Mouse (Mus musculus): ENCODE data around the gene Otx1.

The Otx1 gene

DNA sequence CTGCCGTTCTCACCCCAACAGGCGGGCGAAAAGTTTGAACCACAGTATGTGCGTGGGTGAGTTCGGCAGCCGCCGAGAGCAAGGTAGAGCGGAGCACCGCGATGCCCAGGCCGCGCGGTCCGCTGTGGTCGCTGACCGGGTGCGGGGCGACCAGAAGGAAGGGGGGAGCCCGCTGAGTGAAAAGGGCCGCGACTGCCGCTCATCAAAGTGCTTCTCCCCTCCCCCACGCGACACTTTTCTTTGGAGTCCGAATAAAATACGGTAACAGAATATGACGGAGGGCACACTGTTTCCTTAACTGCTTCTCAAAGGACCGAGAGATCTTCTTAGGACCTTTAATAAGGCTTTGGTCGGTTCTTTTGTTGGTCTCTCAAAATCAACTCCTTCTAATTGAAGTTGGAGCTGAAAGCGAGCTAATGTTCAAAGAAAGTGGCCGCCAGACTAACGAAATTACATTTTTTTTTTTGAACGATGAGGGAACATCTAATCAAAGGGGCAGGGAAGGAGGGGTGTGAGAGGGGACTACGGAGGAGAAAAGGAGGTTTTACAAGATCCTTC is at the start of gene Otx1:
Otx1 (minus strand) TSS at position 115 of the 558 bp plus-strand sequence.
- peak in 1 of 2 experiments; percentile 16 for DNase-seq (ENCODE audit: low spot score in 2 of 2)

DNA sequence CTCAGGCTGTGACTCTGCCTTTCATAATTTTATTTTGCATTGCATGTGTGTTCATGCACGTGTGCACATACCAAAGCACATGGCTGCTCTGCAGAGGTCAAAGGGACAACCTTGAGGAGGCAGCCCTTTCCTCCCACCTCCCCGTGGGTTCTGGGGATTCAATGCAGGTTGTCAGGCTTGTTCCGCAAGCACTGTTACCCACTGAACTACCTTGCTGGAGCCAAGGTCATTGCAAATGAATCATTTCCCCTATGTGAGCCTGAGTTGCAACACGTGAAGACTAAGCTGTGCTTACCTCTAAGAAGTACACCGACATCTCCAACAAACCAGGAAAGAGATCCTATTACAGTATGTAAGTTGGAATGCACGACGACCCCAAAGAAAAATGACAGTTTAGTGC is 48.2 kb upstream of the Otx1 start:
- DNase-seq (ENCODE audit: low spot score in 2 of 2): no peak

DNA sequence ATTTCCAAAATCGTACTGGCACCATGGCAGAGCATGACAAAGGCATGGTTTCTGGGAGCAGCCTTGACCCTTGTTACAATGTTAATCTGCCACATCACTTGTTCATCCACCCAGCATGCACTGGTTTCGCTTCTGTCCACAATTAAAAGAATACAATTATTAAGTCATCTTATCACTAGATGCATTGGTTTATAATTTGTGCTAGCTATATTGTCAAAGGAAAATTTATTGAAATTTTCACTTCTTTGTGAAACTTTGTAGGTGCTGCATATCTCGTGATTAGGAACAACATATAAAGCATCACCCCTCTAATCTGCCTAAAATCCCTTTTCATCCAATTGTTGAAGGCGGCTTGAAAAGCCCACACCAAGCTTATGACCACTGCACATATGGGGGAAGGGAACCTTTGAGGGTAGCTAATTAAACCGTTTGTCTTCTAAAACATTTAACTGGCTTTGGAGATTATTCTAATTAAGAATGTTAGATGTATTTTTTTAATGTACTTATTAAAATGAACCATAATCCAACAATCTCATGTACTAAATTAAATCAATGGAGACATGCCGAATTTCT is 37.2 kb upstream of the Otx1 start:
- no peak for DNase-seq (ENCODE audit: low spot score in 2 of 2)

DNA sequence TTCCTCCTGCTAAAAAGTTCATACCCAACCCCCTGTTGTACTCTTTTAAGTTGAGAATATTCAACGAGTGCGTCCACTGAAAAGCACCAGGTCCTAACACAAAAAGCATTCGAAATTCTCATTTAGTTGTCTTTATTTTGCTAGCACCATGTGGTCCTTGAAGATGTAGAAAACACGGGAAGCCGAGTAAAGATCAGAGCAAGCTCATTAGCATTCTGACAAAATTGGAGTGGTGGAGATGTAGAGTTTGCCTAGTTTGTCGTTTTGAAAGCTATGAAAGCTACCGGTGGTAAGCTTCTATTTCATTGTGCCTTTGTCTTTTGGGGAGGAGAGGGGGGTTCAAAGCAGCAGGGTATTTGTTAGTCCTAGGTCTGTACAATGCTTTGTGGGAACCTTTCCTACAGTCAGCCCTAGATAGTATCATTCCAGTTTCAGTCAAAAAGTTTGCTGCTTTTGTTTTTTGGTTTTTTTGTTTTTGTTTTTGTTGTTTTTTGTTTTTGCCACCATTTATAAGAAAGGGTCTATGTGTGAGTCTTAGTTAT is 31.9 kb upstream of the Otx1 start:
- no peak for DNase-seq (ENCODE audit: low spot score in 2 of 2)

DNA sequence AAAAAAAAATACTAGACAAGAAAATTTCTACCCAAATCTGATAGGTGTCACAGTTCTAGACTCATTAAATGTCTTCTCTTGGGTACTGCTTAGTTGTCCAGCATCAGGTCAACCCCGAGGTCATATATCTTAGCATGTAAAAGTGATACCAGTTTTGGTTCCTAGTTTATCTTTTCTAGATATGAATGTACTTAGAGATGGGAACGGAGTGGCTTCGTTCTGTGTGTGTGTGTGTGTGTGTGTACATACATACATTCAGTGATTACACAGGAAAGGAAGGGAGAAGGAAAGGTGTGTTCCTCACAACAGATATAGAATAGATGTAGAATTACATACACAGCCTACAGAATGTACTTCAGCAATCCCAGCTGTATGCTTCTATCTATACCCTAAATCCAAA is 30.9 kb upstream of the Otx1 start:
- DNase-seq (ENCODE audit: low spot score in 2 of 2): no peak

DNA sequence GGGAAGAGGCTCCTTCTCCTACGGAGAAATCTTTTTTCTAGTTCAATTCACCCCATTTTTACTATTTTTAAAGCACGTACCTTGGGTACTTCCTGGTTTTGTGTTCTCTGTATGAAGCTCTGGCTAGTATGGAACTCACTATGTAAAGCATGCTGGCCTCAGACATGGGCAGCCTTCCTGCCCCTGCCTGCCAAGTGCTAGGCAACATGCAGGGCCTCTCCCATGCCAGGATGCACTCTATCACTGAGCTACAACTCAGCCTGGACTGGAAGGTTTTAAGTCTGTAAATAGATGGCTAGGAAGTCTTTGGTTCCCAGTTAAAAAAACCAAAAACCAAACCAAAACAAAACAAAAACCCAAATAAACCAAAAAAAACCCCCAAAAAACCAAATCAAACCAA is 17.9 kb upstream of the Otx1 start:
- no peak for DNase-seq (ENCODE audit: low spot score in 2 of 2)

DNA sequence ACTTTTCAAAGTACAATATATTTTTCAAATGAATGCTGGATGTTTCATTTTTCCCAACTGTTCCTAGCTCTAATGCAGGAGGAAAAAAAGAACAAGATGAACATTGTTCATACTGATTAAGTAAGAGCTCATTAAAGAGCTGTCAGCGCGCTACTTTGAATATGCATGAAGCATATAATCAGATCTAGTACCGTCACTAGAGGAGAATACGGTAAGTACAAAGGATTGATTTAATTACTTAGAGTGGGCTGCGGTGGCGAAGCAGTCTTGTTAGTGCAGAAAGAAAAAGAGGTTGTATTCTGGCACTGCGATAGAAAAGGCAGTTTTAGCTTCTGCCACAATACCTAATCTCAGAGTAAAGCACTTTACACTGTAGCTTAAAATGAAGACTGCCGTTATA is 14.7 kb upstream of the Otx1 start:
- DNase-seq (ENCODE audit: low spot score in 2 of 2): peak; percentile 16 to 49

DNA sequence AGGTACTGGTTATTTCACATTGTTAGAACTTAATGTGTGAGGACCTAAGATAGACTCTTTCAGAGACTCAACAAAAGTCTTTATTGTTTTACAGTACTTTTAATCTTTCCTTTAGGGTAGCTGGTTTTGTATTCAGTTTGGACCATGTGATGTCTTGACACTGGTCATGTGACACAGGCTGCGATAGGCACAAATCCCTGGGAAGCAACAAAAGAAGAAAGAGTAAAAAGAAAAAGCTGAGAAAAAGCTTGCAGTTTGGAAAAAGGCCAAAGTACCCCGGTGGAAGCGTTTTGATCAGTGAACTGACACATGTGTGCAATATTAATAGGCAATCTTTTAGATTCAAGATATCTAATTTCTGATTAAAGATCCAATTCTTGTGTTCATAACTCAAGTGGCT is 13.6 kb upstream of the Otx1 start:
- DNase-seq (ENCODE audit: low spot score in 2 of 2): no peak

DNA sequence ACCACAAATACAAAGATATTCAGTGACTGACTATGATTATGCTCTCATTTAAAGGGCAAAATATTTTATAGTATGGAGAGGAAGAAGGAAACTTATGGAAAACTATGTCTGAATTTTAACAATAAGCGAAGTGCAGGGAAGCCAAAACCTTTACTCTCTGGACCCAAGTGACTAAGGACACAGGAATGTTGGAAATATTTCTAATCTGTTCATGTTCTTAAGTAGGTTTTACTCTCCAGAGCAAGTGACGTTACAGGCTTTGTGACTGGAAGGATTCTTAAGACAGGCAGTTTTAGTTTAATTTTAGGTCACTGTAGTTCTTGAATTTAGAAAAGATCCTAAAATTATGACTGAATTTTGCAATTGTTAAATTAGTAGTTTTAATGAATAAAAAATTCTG is 6.1 kb upstream of the Otx1 start:
- no peak for DNase-seq (ENCODE audit: low spot score in 2 of 2)

DNA sequence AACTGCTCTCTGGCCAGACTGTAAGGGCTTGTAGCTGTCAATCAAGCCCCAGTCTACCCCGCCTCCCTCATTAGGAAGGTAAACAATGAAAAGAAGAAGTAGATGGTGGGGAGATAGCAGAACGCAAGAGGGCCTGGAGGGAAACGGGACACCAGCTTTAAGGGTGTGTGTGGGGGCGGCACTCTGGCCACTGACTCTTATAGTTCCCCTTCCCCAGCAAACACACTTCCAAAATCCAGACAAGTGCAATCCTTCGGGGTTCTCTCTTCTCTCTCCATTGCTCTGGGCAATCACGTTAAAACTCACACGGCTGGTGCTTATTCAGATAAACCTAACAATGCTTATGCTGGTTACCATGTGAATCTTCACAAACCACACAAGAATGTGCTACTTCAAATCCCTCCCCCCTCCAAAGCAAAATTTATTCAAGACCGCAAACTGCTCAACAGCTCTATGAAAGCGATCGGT is 5.5 kb upstream of the Otx1 start:
- DNase-seq (ENCODE audit: low spot score in 2 of 2): no peak

DNA sequence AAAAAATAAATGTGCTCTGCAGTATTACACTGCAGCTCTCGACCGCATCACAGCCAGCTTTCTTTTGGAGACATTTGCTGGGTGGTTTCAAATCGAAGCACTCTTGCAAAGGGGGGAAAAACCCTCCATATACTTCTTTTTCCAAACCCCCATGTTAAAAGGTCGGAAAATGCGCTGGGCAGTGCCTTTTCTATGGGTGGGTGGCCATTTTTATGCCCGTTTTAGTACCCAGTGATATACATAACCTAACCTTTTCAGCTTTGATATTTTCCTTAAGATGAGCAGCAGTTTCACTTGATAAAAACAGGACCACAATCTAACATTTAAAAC is 5.0 kb upstream of the Otx1 start:
- no peak for DNase-seq (ENCODE audit: low spot score in 2 of 2)

DNA sequence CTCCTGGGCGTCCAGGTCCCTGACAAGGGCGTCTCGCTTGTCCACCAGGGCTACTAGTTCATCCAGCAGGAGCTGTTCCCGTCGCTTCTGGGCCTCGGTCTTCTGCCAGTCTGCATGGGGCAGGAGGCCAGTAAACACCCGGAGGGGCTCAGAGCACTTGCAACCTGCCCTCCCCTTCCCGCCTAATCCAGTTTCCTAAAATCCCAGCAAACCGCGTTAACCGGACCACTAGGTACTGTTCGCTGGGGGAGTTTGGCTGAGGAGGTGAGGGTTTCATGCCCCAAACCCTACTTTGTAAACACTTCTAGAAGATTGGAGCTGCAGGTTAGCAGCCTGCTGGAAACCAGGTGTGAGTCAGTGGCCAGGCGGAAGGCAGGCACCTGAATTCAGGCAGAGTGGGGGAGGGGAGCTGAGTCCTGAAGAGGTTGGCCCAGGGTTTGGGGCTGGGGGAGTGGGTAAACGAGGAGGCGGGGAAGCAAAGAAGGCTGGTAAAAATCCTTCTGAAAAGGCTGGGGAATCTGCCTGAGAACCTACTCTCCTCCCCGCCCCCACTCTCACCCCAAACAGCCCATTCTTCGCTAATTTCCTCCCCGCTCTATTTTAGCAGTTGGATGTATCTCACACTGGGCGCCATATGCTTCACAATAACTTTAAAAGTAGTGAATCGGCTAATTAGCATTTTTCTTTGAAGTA is 4.5 kb upstream of the Otx1 start:
- DNase-seq (ENCODE audit: low spot score in 2 of 2): peak in 1 of 2 experiments; percentile 8

DNA sequence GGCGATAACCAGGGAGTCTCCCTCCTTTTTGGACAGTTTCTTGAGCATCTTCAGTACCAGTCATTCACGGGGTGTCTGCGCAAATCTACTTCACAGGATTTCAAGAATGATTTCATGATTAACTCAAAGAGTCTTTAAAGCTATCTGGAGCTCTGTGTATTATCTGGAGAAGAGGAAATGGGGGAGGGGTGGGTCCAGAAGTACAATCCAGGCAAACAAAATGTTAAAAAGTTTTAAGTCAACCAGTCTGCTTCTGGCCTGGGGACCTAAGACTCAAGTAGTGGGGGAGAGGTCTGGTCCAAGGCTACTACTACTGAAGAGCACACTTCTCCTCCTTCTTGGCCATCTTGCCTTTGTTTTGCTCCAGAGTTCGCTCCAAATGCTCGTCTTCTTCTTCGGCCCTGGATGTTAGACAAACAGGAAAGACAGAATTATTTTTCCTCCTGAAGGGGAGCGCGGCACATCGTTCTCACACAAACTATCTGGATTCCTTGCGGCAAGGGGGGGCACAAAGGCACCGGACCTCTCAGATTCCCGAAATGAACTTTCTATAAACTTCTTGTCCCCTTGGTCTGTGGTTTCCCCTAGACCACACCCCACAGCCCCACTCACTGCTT is 3.9 kb upstream of the Otx1 start:
- DNase-seq (ENCODE audit: low spot score in 2 of 2): no peak

DNA sequence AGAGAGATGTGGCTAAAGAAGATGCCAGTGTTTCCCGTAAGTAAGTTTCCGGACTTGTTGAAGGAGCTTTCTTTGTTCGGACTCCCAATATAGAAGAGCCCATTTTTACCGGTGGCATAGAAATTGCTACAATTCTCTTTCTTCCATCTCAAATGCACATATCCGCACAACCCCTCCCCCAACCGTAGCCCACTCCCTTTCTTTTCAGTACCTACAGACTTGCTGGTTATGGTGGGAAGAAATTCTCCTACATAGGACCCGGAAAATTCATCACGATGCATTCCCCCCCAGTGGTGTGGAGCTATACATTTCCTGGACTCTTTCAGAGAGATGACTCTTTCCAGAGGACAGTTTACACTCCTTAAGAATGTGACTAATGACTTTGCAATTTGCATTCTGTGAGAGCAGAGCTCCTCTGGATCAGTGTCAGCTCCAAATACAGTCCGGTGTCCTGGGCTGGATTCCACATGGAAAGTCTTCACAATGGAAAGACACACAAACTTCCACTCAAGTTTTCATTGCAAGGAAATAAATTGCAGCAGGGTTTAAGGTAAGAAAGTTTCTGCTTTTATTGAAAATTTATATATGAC is 2.7 kb upstream of the Otx1 start:
- DNase-seq (ENCODE audit: low spot score in 2 of 2): no peak

DNA sequence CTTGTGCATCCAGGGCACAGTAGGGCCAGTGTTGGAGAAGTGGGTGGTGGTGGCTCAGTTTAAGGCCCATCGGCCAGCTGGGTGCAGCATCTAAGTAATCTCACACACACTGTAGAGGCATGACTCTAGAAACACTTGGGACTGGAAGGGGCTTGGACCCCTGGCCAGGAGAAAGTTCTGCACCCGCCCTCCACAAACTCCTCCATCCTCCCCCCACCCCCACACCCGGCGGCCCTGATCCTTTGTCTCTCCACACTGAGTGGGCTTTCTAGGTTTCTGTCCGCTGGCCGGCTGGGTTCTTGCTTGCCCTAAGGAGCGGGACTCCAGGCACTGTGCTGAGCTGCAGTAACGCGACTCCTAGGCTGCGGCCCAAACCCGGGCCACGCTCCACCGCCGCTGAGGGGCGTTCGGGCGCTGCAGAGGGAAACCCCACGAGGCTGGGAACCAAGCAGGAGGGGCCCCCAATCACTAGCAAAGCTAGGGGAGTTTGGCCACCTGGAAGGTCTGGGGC is 1.7 kb upstream of the Otx1 start:
- peak in 1 of 2 experiments; percentile 11 for DNase-seq (ENCODE audit: low spot score in 2 of 2)

DNA sequence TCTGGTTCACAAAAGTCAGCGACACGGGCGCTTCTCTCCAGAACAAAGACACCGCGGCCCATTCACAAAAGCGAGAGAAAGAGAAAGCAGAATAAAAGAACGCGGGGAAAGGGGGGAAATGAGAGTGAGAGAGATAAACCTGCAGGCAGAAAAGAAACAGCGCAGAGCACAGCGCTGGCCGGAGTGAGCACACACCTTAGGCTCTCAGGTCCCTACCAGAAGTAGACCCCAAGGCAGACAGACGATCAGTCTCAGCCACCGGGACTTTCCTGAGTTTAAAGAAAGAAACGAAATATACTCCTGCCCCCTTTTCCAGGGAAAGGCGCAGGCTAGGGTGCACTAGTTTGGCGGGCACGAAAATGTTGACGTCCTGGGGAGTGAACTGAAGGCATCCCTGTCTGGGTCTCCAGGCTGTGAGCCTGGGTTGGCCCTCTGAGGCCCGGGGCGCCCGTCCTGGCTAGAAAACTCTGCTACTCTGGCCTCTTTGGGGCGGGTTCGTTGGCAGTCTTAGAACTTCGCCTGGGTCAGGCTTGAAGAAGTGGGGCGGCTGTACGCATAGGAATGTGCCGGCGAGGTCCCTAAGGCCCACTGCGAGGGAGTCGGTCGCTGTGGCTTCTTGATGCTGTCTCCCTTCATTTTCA is 764 bp upstream of the Otx1 start:
- DNase-seq (ENCODE audit: low spot score in 2 of 2): peak in 1 of 2 experiments; percentile 8

DNA sequence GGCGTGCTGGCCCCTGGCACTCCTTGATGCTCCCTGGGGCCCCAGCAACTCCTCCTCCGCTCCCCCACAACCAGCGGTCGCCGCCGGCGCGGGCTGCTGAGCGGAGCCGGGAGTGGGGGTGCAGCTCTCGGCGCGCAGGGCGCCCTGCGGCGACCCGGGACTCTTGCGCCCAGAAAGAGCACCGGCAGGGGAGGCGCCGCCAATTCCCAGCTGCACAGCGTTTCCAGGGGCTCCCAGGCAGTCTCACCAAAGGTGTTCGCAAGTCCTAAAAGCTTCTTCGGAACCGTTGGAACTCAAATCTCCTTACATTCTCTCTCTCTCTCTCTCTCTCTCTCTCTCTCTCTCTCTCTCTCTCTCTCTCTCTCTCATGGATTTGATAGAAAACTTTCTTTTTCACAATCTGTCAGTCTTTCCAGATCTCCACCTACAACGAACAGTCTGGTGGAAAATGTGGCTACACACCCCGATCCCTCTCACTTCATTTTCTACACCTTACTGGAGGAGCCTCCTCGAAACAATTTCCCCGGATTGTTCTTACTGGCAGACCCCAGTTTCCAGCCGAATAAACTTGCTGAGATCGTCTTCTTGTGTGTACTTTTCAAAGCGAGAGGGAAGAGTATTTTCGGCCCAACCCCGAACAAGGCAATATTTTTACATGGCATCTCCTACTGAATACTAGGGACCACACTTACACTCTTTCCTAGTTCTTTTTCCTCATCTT is 475 bp downstream of the Otx1 start:
- DNase-seq (ENCODE audit: low spot score in 2 of 2): no peak

DNA sequence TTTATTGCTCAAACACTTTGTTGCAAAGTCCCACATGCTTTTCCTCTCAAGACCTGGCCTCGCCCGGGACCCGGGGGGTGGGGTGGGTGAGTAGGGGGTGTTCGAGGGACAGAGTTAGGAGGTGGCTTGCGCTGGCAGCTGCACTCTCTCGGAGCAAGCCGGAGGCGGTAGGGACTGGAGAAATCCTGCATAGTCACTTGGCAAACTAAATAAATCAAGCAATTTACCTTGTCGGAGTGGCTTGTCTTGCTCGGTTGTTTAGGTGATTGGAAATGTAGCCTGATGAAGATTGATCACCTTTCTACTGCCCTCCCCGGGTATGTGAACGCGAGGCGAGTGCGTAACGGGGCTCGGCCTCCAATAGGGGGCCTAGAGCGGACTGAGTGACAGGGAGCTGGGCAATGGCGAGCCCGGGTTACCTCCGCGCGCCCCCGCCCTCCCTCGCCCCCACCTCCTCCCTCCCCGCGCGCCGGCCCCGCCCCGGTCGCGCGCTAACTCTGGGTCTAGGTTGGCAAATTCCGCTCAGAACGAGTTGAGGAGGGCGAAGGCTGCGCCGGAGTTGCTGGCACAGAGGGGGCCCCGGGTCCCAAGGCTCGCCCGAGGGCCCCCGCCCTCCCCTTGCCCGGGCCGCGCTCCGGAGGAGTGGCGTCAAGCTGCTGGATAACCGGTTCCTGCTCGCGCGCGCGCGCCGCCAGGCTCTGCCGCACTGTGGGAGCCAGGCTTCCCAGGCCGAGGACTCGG is 1.2 kb downstream of the Otx1 start:
- peak in 1 of 2 experiments; percentile 22 for DNase-seq (ENCODE audit: low spot score in 2 of 2)

DNA sequence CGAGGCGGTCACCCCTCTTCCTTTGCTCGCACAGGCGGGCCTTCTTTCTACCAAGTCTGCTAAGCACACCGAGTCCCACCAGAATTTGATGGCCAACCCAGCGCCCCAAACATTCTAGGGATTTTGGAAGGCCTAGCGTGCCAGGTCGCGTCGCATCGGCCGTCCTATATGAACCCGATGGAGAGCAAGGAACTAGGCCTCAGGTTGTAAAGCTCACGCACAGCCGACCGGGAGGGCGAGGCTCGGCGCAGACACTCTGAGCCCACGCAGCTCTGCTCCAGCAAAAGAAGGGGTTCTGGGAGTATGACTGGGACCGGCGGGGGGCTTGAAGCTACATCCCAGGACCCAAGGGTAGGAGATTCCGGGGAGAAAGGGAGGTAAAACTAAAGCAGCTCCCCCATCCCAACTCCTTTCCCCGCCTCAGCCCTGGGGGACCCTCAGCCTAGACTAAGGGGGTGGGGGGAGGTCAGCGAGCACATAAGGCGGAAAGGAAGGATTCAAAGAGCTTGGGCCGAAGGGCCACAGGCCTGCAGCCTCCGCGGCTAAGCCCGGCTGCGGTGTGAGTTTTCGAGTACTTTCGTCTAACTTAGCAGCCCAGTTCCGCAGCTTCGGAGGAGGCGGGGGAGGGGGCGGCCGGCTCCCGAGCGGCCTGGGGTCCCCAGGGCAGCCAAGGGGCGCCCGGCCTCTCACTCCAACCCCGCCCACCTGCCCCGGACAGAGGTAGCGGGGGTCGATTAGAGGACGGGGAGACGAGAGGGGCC is 2.2 kb downstream of the Otx1 start:
- no peak for DNase-seq (ENCODE audit: low spot score in 2 of 2)

Measured in left cerebral cortex, adult 9 months (tissue).